Mouse (Mus musculus) kidney, adult 2 months (tissue): Measurements from ENCODE around the gene Amy1. TPM values are rescaled to one million over a fixed set of nuclear protein-coding genes. Genes with fewer than 3 reads are reported as not detected.
A peak's percentile ranks its signal among the peaks of the same experiment; 100 is the strongest.
"Not testable (repeated sequence)": the region's sequence is repeated elsewhere in the genome, so short reads cannot be mapped to it uniquely, and the experiment has no call there.

Experiments
- DNase-seq: peaks from one replicate; pipeline ENCODE4 v3.0.0; 2021
- H3K27ac ChIP-seq: fragments of 200-500 bp; 2 replicates; pipeline ENCODE4 v1.5.1; 2012; ENCODE audit warnings: low read depth, low read length, control low read depth, inconsistent platforms; ENCODE audit not compliant: insufficient read depth
- H3K27me3 ChIP-seq: fragments of 200-500 bp; replicated peaks from 2 replicates; pipeline ENCODE4 v1.6.1; 2012; ENCODE audit warnings: mild to moderate bottlenecking, moderate library complexity, low read length, inconsistent platforms; ENCODE audit not compliant: control insufficient read depth, insufficient read depth
- H3K36me3 ChIP-seq: fragments of 200-500 bp; 2 replicates; pipeline ENCODE4 v1.6.1; 2012; ENCODE audit warnings: mild to moderate bottlenecking, moderate library complexity, low read length, inconsistent platforms; ENCODE audit not compliant: control insufficient read depth, insufficient read depth
- H3K4me1 ChIP-seq: fragments of 200-500 bp; 2 replicates; pipeline ENCODE4 v1.6.1; 2011; ENCODE audit warnings: low read length; ENCODE audit not compliant: control insufficient read depth, insufficient read depth
- H3K4me3 ChIP-seq: fragments of 200-500 bp; 2 replicates; pipeline ENCODE4 v1.5.1; 2011; ENCODE audit warnings: mild to moderate bottlenecking, low read depth, low read length, control low read depth; ENCODE audit not compliant: insufficient read depth
- CTCF ChIP-seq: fragments of 200-500 bp; conservative IDR thresholded peaks from 2 replicates; pipeline ENCODE4 v1.5.1; 2011; ENCODE audit warnings: low read depth, mild to moderate bottlenecking, control low read depth, low read length, moderate library complexity, mixed read lengths; ENCODE audit not compliant: insufficient read depth, insufficient read length
- POLR2A ChIP-seq: fragments of 200-500 bp; IDR thresholded peaks from one replicate; pipeline ENCODE4 v1.6.1; 2011; ENCODE audit warnings: low read depth, low read length, control low read depth
- WGBS: fragments of 180-500 bp; shearing (Covaris S2); methylation state at CpG from one replicate; pipeline ENCODE4 v1.1.7; 2018; 5-methylcytosine and 5-hydroxymethylcytosine counted together
- polyA plus RNA-seq: library from polyadenylated mRNA; depleted of rRNA; stranded (reverse); fragments of >200 nt; gene quantifications from 2 replicates; pipeline ENCODE4 v1.2.3, GENCODE M21; 2012; rRNA removed

Amy1 gene
- 4.3 and 6.3 TPM in 2 replicates for polyA plus RNA-seq

- no peak within 1 kb of the TSS for H3K27ac ChIP-seq
- H3K4me3 ChIP-seq: no peak within 1 kb of the TSS
- TF ChIP-seq POLR2A (no peak), CTCF (no peak)
- no peak for DNase-seq
- 88% methylated on average over 2 of the region's 2 CpGs for WGBS
- no peaks in the 10 kb centered on the region for H3K4me1 ChIP-seq
- H3K36me3 ChIP-seq: peaks cover 8% of the 10 kb centered on the region
- no peaks in the 10 kb centered on the region for H3K27me3 ChIP-seq
Observed at GRCm38 (mm10) chr3:113606599-113606998, at the start of gene Amy1. Amy1 (minus strand) TSS chr3:113606699.

- Histone ChIP-seq H3K36me3 (no peaks in the 10 kb centered on the region), H3K27me3 (no peaks in the 10 kb centered on the region), H3K4me3 (no peak overlapping the region), H3K4me1 (no peaks in the 10 kb centered on the region), H3K27ac (no peak overlapping the region)
- no peak for TF ChIP-seq POLR2A
- no peak for TF ChIP-seq CTCF
- DNase-seq: no peak
- 81% methylated on average over 3 of the region's 3 CpGs for WGBS
Observed at GRCm38 (mm10) chr3:113654335-113654734, 47.8 kb upstream of the Amy1 start.

DNA sequence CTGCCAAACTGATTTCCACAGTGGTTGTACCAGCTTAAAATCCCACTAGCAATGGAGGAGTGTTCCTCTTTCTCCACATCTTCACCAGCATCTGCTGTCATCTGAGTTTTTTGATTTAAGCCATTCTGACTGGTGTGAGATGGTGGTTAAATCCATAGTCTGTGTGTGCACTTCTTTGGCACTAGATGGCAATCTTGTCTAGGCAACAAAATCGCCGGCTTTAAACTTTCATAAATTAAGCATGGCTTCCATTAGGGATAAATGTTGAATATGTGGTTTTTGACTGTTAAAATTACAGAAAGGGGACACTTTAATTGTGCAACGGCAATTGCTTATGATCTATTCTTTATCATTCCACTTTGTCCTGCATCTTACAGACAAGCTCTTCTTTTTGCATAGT, 44.9 kb upstream of the Amy1 start:
- H3K27ac ChIP-seq, H3K27me3 ChIP-seq, DNase-seq, H3K4me3 ChIP-seq, H3K36me3 ChIP-seq, H3K4me1 ChIP-seq: not testable (repeated sequence)
- WGBS: 44% methylated on average over 3 of the region's 3 CpGs

- DNase-seq: peak; percentile 17
- no peak for TF ChIP-seq POLR2A
- no peak for TF ChIP-seq CTCF
- 53% methylated on average over 1 of the region's 1 CpGs for WGBS
- H3K27ac ChIP-seq: no peak overlapping the region
- H3K36me3 ChIP-seq: no peaks in the 10 kb centered on the region
- H3K4me3 ChIP-seq: no peak overlapping the region
- H3K27me3 ChIP-seq: no peaks in the 10 kb centered on the region; the same call in 1 of the 2 replicates
- no peaks in the 10 kb centered on the region for H3K4me1 ChIP-seq
Observed at GRCm38 (mm10) chr3:113639545-113639944, 33.0 kb upstream of the Amy1 start.

DNA sequence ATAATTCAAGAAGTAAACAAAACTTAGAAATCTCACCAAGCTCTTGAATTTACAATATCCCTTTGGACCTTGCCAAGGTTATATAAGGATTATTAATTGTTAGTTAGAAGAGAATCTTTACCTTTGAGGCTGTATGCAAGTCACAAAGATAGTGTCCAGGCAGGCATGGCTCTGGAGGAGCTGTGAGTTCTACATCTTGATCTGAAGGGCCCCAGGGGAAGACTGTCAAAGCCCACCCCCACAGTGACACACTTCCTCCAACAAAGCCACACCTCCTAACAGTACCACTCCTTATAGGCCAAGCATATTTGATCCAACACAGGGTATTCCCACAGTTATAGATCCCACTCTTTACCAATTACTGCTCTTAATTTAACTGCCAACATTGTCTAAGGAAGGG, 27.7 kb upstream of the Amy1 start:
- TF ChIP-seq POLR2A: no peak
- TF ChIP-seq CTCF: no peak
- DNase-seq: no peak

DNA sequence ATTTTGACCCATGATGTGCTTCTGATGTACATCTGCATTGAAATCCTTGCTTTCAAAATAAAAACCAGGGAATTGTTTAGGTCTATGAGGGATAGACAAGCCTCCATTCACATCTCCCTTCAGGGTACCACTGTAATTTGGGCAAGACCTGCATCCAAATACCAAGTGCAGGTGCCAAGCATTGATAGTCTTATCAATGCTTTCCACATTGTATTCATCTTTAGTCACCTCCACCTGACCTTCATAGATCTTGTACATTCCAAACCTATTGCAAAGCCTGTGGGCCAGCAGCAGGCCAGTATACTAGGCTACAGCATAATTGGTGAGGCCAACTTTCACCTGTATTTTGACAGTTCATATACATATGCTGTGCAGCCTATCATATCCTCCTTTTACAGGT, 25.1 kb upstream of the Amy1 start:
- H3K27me3 ChIP-seq: no peaks in the 10 kb centered on the region
- no peak overlapping the region for H3K4me3 ChIP-seq
- no peak for TF ChIP-seq POLR2A
- no peak for TF ChIP-seq CTCF

More for the DNA sequence above, 27.7 kb upstream of the Amy1 start:
- H3K36me3 ChIP-seq: no peaks in the 10 kb centered on the region
- H3K4me3 ChIP-seq: no peak overlapping the region
- H3K27me3 ChIP-seq: no peaks in the 10 kb centered on the region; the same call in 1 of the 2 replicates
- no peak overlapping the region for H3K27ac ChIP-seq
- peaks cover 3% of the 10 kb centered on the region for H3K4me1 ChIP-seq

DNA sequence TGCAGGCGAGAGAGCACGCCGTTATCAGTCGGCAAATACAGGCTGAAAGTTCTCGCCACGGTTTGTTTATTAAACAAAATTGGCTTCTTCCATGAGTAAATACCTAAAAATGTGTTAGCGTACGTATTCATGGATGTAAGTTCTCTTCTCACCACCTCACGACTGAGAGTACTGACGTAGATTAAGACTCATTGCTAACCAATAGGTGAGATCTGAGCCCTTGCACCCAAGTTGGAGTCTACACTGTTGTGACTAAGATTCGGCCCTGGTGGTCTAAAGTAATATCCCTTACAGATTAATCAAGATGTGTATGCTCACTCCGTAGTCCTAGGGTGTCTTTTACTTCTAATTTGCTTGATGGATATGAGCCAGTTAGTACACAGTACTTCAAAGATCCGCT, 24.1 kb upstream of the Amy1 start:
- H3K27ac ChIP-seq: peak overlapping the region; percentile 80
- H3K4me1 ChIP-seq: peaks cover 3% of the 10 kb centered on the region
- TF ChIP-seq POLR2A (no peak), CTCF (no peak)
- H3K36me3 ChIP-seq: no peaks in the 10 kb centered on the region
- no peaks in the 10 kb centered on the region for H3K27me3 ChIP-seq
- DNase-seq: peak; percentile 11
- H3K4me3 ChIP-seq: peak overlapping the region; percentile 80
- WGBS: 4% methylated on average over 13 of the region's 13 CpGs

More for the DNA sequence above, 25.1 kb upstream of the Amy1 start:
- Histone ChIP-seq H3K4me1 (peaks cover 3% of the 10 kb centered on the region), H3K36me3 (no peaks in the 10 kb centered on the region), H3K27ac (no peak overlapping the region)
- DNase-seq: no peak
